Mouse (Mus musculus) small intestine, adult 2 months (tissue): ENCODE results near the gene Gtf2f2. TPM values are rescaled to one million over a fixed set of nuclear protein-coding genes. Genes with fewer than 3 reads are reported as not detected.

ENCODE experiments used
- H3K27ac ChIP-seq: fragments of 200-500 bp; 2 replicates; pipeline ENCODE4 v1.5.1; 2012; ENCODE audit warnings: low read depth, low read length, control low read depth, inconsistent platforms; ENCODE audit not compliant: insufficient read depth
- H3K27me3 ChIP-seq: fragments of 200-500 bp; 2 replicates; pipeline ENCODE4 v1.6.1; 2012; ENCODE audit warnings: mild to moderate bottlenecking, moderate library complexity, low read length, inconsistent platforms; ENCODE audit not compliant: control insufficient read depth, insufficient read depth
- H3K36me3 ChIP-seq: fragments of 200-500 bp; 2 replicates; pipeline ENCODE4 v1.6.1; 2012; ENCODE audit warnings: mild to moderate bottlenecking, low read length, control low read depth, inconsistent platforms; ENCODE audit not compliant: control insufficient read depth, insufficient read depth
- H3K4me1 ChIP-seq: fragments of 200-500 bp; 2 replicates; pipeline ENCODE4 v1.6.1; 2012; ENCODE audit warnings: low read length, inconsistent platforms, mixed read lengths; ENCODE audit not compliant: control insufficient read depth, insufficient read depth, insufficient read length
- H3K4me3 ChIP-seq: fragments of 200-500 bp; 2 replicates; pipeline ENCODE4 v1.5.1; 2012; ENCODE audit warnings: low read depth, mild to moderate bottlenecking, control low read depth, inconsistent platforms, low read length, moderate library complexity
- CTCF ChIP-seq: fragments of 200-500 bp; IDR thresholded peaks from 2 replicates; pipeline ENCODE4 v1.5.1; 2012; ENCODE audit warnings: low read depth, mild to moderate bottlenecking, control low read depth, inconsistent platforms, low read length, moderate library complexity, mixed read lengths; ENCODE audit not compliant: insufficient replicate concordance, insufficient read length; ENCODE audit errors: extremely low read depth
- POLR2A ChIP-seq: fragments of 200-500 bp; IDR thresholded peaks from 2 replicates; pipeline ENCODE4 v1.6.1; 2012; ENCODE audit warnings: low read depth, mild to moderate bottlenecking, control low read depth, inconsistent platforms, low read length, moderate library complexity
- WGBS: fragments of 180-500 bp; shearing (Covaris S2); methylation state at CpG from one replicate; pipeline ENCODE4 v1.1.7; 2018; 5-methylcytosine and 5-hydroxymethylcytosine counted together
- polyA plus RNA-seq: library from polyadenylated mRNA; depleted of rRNA; stranded (reverse); fragments of >200 nt; gene quantifications from 2 replicates; pipeline ENCODE4 v1.2.3, GENCODE M21; 2012

Gtf2f2 gene
- polyA plus RNA-seq, 1 experiment = 0.72 TPM

DNA sequence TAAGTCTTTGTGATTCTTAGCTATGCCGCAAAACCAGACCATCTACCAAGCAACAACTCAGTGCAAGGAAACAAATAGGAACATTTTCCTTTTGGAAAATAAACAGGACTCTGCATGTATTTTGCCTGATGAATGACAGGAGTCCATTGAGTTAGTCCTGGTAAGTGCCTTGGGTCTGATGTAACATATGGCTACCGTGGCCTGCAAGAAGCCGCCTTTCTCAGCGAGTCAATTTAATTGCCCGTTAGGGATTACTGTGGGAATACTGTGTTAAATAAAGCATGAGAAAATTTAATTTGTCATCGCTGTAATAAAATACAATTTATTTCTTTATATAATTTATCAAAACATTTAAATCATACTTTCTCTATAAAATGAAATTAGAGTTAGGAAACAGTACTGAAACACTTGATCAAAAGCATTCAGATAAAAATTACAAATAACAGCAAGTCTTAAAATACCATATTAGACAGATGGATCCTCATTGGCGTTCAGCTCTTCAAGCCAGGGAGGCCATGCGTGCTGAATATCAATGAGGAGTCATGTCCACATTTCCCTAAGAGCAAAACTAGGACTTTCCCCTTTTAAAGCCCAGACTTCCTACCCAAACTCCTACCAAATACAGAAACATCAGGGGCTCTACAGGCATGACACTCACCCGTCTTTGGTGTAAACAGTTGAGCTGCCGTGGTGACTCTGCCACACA lies 7.3 kb upstream of the Gtf2f2 start:
- no peak overlapping the region for H3K27ac ChIP-seq
- H3K36me3 ChIP-seq = no peaks in the 10 kb centered on the region
- no peak overlapping the region for H3K4me3 ChIP-seq
- TF ChIP-seq POLR2A (no peak), CTCF (no peak)
- no peaks in the 10 kb centered on the region for H3K4me1 ChIP-seq
- no peaks in the 10 kb centered on the region for H3K27me3 ChIP-seq
- 87% methylated on average over 10 of the region's 10 CpGs for WGBS

DNA sequence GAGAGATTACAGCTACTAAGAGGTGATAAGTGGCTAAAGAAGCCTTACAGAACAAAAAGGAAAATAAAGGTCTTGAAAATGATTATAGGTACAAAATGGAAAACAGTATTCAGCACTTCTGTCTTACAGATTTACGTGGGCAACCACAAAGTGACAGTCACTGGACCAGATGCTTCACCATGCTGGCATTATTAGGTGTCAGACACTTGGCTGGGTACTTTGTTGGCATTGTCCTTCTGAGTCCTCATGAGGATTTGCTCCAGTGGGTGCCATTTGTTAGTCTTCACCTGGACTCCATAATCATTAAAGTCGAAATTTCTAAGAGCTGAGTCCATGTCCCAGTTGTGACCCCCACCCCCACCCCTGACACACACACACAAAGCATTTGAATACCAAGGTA lies 3.7 kb upstream of the Gtf2f2 start:
- no peaks in the 10 kb centered on the region for H3K36me3 ChIP-seq
- H3K27ac ChIP-seq = no peak overlapping the region
- 49% methylated on average over 2 of the region's 2 CpGs for WGBS
- H3K27me3 ChIP-seq = no peaks in the 10 kb centered on the region
- H3K4me3 ChIP-seq = no peak overlapping the region
- TF ChIP-seq CTCF (no peak), POLR2A (no peak)
- H3K4me1 ChIP-seq = no peaks in the 10 kb centered on the region

DNA sequence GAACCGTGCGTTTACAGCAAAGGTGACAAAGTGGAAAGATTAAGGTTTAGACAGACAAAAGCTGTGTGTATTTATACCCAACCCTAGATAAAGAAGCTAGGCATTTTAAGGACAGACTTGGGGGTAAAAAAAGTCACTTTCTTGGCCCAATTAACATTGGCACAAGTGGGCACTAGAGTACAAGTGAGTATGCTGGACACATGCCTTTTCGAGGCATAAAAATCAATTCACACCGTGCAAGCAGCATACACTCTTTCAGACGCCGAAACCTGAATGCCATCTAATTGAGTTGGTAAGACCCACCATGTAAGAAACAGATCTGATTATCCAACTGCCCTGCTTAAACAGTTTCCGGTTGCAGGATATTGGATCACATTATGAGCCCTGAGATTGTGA lies 395 bp upstream of the Gtf2f2 start:
- 29% methylated on average over 7 of the region's 7 CpGs for WGBS
- H3K4me3 ChIP-seq = peak overlapping the region; percentile 89

DNA sequence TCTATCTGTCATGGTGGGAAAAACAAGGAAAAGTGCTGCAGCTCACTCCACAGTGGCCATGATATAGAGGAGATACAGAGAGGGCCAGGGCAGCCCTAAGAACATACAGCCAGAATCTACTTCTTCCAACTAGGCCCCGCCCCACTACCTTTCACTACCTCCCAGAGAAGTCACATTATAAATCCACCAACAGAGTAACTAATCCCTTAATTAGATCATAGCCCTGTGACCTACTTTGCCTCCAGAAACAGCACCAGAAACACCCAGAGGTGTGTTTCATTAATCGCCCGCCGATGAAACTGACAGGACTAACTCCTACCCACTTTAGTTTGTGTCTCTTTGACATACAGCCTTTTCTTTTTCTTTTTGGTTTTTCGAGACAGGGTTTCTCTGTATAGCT lies 1.5 kb downstream of the Gtf2f2 start:
- Histone ChIP-seq H3K4me3 (no peak overlapping the region), H3K4me1 (no peaks in the 10 kb centered on the region), H3K36me3 (peaks cover 5% of the 10 kb centered on the region), H3K27me3 (no peaks in the 10 kb centered on the region), H3K27ac (no peak overlapping the region)
- TF ChIP-seq CTCF (no peak), POLR2A (no peak)
- WGBS = 31% methylated on average over 5 of the region's 5 CpGs

More for the DNA sequence above, 395 bp upstream of the Gtf2f2 start:
- no peaks in the 10 kb centered on the region for H3K4me1 ChIP-seq
- H3K36me3 ChIP-seq = peaks cover 5% of the 10 kb centered on the region
- no peaks in the 10 kb centered on the region for H3K27me3 ChIP-seq
- TF ChIP-seq CTCF (no peak), POLR2A (no peak)
- no peak overlapping the region for H3K27ac ChIP-seq

DNA sequence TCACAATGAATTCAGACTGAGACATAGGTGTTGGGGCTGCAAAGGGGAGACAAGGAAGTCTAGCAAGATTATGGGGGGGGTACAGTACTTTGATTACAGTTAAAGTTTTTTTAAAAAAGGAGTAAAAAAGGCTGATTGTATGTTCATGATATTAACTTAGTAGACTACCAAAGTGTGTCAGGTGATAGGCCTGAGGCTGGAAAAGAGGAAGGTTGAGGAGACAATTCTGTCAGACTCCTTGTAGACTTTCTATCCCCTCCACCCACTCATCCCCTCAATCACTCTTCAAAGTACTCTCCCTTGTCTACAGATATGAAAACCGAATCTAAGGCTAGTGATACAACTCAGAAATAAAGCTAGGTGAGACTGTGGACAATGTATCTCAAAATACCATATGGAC lies 2.5 kb downstream of the Gtf2f2 start:
- no peaks in the 10 kb centered on the region for H3K4me1 ChIP-seq
- no peaks in the 10 kb centered on the region for H3K27me3 ChIP-seq
- H3K27ac ChIP-seq = no peak overlapping the region
- H3K36me3 ChIP-seq = peaks cover 5% of the 10 kb centered on the region
- no peak overlapping the region for H3K4me3 ChIP-seq
- TF ChIP-seq CTCF (no peak), POLR2A (no peak)
- 89% methylated on average over 1 of the region's 1 CpGs for WGBS

DNA sequence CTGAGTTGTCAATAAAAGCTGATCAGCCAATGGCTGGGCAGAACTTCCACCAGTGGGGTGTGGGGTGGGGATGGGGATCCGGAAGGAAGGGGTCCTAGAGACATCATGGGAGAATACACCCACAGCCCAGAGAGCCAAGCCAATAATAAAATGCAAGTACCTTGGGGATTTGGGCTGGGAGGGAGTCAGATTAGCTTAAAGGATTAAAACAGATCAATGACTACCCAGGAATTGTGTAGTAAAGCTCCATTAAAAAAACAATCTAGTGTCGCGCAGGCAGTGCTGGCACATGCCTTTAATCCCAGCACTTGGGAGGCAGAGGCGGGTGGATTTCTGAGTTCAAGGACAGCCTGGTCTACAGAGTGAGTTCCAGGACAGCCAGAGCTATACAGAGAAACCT lies 5.7 kb downstream of the Gtf2f2 start:
- no peak overlapping the region for H3K27ac ChIP-seq
- H3K27me3 ChIP-seq = no peaks in the 10 kb centered on the region
- TF ChIP-seq POLR2A = no peak
- TF ChIP-seq CTCF = no peak
- peaks cover 7% of the 10 kb centered on the region for H3K36me3 ChIP-seq
- H3K4me1 ChIP-seq = no peaks in the 10 kb centered on the region
- H3K4me3 ChIP-seq = no peak overlapping the region
- 93% methylated on average over 4 of the region's 4 CpGs for WGBS

DNA sequence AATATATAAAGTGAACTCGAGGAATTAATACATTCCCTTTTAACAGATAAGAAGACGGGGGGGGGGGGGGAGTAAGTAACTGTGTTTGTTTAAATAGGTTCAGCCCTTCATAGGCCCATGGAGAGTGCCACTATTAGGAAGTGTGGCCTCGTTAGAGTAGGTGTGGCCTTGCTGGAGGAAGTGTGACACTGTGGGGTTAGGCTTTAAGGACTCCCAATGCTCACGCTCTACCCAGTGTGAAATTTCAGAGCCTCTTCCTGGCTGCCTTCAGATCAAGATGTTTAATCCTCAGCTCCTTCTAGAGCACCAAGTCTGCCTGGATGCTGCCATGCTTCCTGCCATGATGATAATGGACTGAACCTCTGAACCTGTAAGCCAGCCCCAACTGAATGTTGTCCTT lies 8.9 kb downstream of the Gtf2f2 start:
- Histone ChIP-seq H3K4me1 (no peaks in the 10 kb centered on the region), H3K27ac (no peak overlapping the region), H3K4me3 (no peak overlapping the region), H3K36me3 (peaks cover 5% of the 10 kb centered on the region), H3K27me3 (no peaks in the 10 kb centered on the region)
- TF ChIP-seq CTCF = no peak
- TF ChIP-seq POLR2A = no peak
- WGBS = 36% methylated on average over 4 of the region's 4 CpGs

DNA sequence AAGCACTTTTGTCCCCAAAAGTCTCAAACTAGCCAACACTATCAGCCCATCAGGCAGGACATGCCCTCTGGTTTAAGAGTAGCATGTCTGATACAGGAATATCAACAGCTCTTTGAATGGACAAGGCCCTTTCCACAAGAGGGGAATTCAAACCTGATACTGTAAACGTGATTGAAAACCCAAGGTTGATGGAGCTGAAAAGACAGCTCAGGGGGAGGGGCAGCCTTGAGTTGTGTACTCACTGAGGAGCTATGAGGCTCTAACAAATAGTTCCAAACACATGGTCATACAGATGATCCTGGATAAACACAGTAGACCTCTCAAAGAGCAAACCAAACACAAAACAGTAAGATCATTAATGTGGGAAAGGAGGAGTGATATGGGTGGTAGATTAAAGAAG lies 12.6 kb downstream of the Gtf2f2 start:
- no peak overlapping the region for H3K4me3 ChIP-seq
- H3K4me1 ChIP-seq = no peaks in the 10 kb centered on the region
- H3K27ac ChIP-seq = no peak overlapping the region
- H3K36me3 ChIP-seq = peaks cover 11% of the 10 kb centered on the region; the same call in 1 of the 2 replicates
- H3K27me3 ChIP-seq = no peaks in the 10 kb centered on the region
- 43% methylated on average over 1 of the region's 1 CpGs for WGBS
- no peak for TF ChIP-seq POLR2A
- no peak for TF ChIP-seq CTCF
